Mouse (Mus musculus) forebrain, embryonic 10.5 days (tissue): Measurements from ENCODE around the gene Miga2. TPM values are rescaled to one million over a fixed set of nuclear protein-coding genes. Genes with fewer than 3 reads are reported as not detected.

Experiments
- DNase-seq: peaks from one replicate; pipeline ENCODE4 v3.0.0-alpha.2; 2017; ENCODE audit warnings: low spot score; ENCODE audit errors: extremely low spot score
- H3K27ac ChIP-seq: fragments of 300-500 bp; sonication (generic); 2 replicates; pipeline ENCODE4 v1.5.1; 2016; ENCODE audit warnings: mild to moderate bottlenecking
- H3K27me3 ChIP-seq: fragments of 300-500 bp; sonication (generic); 2 replicates; pipeline ENCODE4 v1.6.1; 2016; ENCODE audit warnings: mild to moderate bottlenecking; ENCODE audit not compliant: poor library complexity, severe bottlenecking
- H3K36me3 ChIP-seq: fragments of 300-500 bp; sonication (generic); replicated peaks from 2 replicates; pipeline ENCODE4 v1.6.1; 2016; ENCODE audit warnings: mild to moderate bottlenecking, moderate library complexity
- H3K4me1 ChIP-seq: fragments of 300-500 bp; sonication (generic); 2 replicates; pipeline ENCODE4 v1.6.1; 2016
- H3K4me3 ChIP-seq: fragments of 300-500 bp; sonication (generic); 2 replicates; pipeline ENCODE4 v1.5.1; 2016; ENCODE audit warnings: mild to moderate bottlenecking, moderate library complexity
- H3K9me3 ChIP-seq: fragments of 300-500 bp; sonication (generic); 2 replicates; pipeline ENCODE4 v1.6.1; 2016; ENCODE audit warnings: mild to moderate bottlenecking, moderate library complexity
- WGBS: fragments of 180-500 bp; shearing (Covaris S2); methylation state at CpG from one replicate; pipeline ENCODE4 v1.1.7; 2016; 5-methylcytosine and 5-hydroxymethylcytosine counted together
- polyA plus RNA-seq: library from polyadenylated mRNA; unstranded; fragments of >200 nt; fragmentation: Nextera tagmentation; extraction: Ambion mirVana; gene quantifications from 2 replicates; pipeline ENCODE4 v1.2.1, GENCODE M21; 2016

Miga2 gene
- 29.9 and 30.9 TPM in 2 replicates for polyA plus RNA-seq

DNA sequence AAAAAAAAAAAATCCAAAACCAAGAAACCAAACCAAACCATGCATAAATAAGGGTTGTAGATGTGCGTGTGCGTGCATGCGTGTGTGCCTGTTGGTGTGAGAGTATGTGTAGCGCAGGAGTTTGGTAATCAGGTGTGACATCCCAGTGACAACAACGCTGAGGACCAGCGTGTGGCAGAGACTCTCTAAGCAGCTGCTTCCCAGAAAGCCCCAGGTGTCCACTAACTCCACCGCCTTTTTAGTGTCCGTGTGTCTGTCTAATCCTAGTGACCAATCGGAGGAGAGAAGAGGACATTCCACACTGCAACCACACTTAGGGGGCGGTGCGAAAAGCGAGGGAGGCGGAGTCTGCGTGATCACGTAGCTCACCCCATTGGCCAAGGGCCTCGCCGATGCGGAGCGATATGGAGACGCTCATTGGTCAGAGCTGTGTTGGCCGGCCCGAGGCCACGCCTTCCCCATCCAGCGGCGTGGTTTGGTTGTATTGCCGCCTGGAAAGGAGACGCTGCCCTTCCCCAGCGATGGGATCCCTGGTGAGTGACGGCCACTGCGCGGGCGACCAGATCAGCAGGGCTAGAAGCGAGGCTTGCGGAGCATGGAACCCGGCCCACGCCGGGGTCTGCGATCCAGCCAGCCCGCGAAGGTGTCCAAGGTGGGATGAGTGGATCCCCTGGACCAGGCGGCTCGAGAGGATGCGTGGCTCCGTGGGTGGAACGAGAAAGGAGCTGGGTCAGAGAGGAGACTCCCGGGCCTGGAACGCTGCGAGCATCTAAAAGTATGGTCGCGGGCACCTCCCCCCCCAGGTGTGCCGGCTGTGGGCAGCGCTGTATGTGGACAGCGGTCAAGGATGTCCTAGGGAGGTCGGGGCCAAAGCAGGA is at the start of gene Miga2:
TSS of gene Miga2 (plus strand) at position 461 of the 878 bp plus-strand sequence.
- Histone ChIP-seq H3K27ac (peak within 1 kb of the TSS; percentile 87), H3K36me3 (peaks cover 30% of the 10 kb centered on the region), H3K4me1 (peaks cover 18% of the 10 kb centered on the region), H3K27me3 (no peaks in the 10 kb centered on the region; the same call in 1 of the 2 replicates), H3K9me3 (no peaks in the 10 kb centered on the region), H3K4me3 (peak within 1 kb of the TSS; percentile 85)
- WGBS = under 1% methylated on average over 54 of the region's 54 CpGs
- peak; percentile 98 for DNase-seq

DNA sequence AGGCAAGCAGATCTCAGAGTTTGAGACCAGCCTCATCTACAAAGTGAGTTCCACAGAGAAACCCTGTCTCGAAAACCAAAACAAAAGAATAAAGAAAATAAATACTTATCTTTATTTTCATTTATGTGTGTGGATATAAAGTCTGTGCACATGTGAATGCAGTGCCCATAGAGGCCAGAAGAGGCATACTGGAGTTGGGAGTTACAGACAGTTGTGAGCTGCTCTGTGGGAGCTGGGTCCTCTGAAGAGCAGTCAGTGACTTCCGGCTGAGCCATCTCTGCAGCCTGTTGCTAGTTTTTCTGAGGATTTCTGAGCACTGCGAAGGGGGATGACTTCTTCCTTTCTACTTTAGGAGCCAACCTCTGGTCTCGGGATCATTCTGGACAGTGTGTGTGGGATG is 47.9 kb upstream of the Miga2 start:
- Histone ChIP-seq H3K9me3 (no peaks in the 10 kb centered on the region), H3K27ac (no peak overlapping the region), H3K4me1 (no peaks in the 10 kb centered on the region), H3K27me3 (no peaks in the 10 kb centered on the region), H3K36me3 (peaks cover 98% of the 10 kb centered on the region), H3K4me3 (no peak overlapping the region)
- no peak for DNase-seq
- 95% methylated on average over 4 of the region's 4 CpGs for WGBS

DNA sequence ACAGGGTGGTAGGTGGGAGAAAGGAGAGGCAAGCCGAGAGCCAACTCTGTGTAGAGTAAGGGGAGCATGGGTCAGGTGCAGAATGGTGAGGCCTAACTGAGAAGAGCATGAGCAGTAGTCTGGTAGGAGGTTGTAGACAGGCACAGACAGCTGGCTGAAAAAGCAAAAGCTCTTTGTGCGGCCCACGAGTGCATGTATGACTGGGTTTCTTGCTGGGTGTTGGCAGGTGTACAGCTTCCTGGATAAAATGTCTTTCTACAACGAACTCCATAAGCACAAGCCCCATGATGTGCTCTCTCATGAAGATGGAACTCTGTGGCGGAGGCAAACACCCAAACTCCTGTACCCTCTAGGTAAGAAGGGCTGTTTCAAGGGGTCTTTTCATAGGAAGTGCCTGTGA is 47.1 kb upstream of the Miga2 start:
- H3K27me3 ChIP-seq = no peaks in the 10 kb centered on the region
- H3K4me1 ChIP-seq = no peaks in the 10 kb centered on the region
- no peak overlapping the region for H3K4me3 ChIP-seq
- WGBS = 96% methylated on average over 5 of the region's 5 CpGs
- peaks cover 100% of the 10 kb centered on the region for H3K36me3 ChIP-seq
- no peak for DNase-seq
- no peaks in the 10 kb centered on the region for H3K9me3 ChIP-seq
- no peak overlapping the region for H3K27ac ChIP-seq

DNA sequence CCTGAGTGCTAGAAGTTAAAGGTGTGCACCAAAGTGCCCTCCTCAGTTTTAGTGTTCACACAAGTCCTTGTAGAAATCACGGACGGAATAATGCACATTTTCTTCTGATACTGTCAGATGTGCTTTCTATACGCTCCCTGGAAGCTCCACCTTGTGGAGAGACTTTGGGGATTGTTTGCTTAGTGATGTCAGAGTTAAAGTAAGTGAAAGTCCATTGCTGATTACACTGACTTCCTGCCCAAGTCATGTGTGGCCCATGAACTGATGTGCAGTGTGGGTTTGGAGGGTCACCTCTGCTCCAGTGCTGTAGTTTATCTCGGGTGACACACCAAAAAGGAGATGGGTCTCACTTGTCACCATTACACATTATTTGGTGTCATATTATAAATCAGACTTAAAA is 44.8 kb upstream of the Miga2 start:
- no peaks in the 10 kb centered on the region for H3K4me1 ChIP-seq
- H3K27me3 ChIP-seq = no peaks in the 10 kb centered on the region
- DNase-seq = no peak
- peaks cover 100% of the 10 kb centered on the region for H3K36me3 ChIP-seq
- H3K27ac ChIP-seq = no peak overlapping the region
- no peaks in the 10 kb centered on the region for H3K9me3 ChIP-seq
- WGBS = 92% methylated on average over 4 of the region's 4 CpGs
- H3K4me3 ChIP-seq = no peak overlapping the region

DNA sequence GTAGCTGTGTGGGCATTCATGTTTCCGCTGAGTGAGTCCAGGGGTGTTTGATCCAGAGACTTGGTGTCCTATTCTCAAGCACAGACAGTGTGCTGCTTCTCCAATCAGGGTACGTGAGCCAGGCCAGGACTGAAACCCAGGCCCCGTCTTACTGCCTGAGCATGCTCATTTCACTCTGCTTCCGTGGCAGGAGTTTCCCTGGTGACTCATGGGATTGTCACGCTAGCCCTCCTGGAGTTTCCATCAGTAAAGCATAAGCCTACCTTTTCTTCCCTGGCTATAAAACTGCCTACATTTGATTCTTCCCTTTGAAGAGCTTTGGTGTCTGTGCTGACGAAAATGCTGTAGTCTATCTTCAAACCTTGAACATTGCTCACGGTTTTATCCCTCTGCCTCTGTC is 40.9 kb upstream of the Miga2 start:
- 93% methylated on average over 7 of the region's 7 CpGs for WGBS
- Histone ChIP-seq H3K36me3 (peaks cover 100% of the 10 kb centered on the region), H3K4me1 (no peaks in the 10 kb centered on the region)

DNA sequence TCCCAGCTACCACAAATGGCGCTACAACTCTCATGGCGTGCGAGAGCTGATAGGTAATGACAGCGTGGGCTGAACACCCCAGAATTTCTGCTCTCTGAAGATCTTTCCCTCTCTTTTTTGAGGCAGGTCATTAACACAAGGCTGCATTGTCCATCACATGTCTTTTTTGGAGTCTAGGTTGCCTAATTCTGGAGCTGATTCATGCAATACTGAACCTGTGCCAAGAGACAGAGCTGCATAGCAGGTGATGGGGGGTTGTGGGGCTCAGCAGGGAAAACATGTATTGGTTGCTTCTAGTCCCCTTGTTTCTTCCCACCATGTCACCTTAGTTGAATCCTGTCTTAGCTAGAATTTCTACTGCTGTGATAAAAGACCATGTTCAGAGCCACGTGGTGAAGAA is 38.7 kb upstream of the Miga2 start:
- no peak for DNase-seq
- 98% methylated on average over 5 of the region's 5 CpGs for WGBS
- H3K4me1 ChIP-seq = no peaks in the 10 kb centered on the region
- peaks cover 100% of the 10 kb centered on the region for H3K36me3 ChIP-seq
- no peaks in the 10 kb centered on the region for H3K9me3 ChIP-seq
- H3K27ac ChIP-seq = no peak overlapping the region
- H3K4me3 ChIP-seq = no peak overlapping the region
- no peaks in the 10 kb centered on the region for H3K27me3 ChIP-seq

More for the DNA sequence above, 40.9 kb upstream of the Miga2 start:
- Histone ChIP-seq H3K27me3 (no peaks in the 10 kb centered on the region), H3K9me3 (no peaks in the 10 kb centered on the region), H3K27ac (no peak overlapping the region), H3K4me3 (no peak overlapping the region)
- DNase-seq = no peak

DNA sequence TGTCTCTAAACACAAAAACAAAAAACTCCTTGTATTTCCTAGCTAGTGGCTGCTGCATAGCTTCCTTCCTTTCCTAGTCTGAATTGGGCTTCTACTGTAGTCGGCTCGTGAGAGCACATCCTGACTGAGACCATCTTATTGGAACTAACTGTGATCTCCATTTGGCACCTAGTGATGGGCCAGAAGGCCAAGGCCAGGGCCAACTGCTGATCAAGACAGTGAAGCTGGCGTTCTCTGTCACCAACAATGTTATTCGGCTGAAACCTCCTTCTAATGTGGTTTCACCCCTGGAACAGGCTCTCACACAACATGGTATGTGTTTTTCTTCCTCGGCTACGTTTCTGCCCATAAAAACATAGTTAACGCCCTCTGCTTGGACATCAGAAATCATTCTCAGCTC is 36.8 kb upstream of the Miga2 start:
- no peak for DNase-seq
- Histone ChIP-seq H3K4me1 (no peaks in the 10 kb centered on the region), H3K27ac (no peak overlapping the region), H3K27me3 (no peaks in the 10 kb centered on the region), H3K36me3 (peaks cover 100% of the 10 kb centered on the region), H3K4me3 (no peak overlapping the region), H3K9me3 (no peaks in the 10 kb centered on the region)
- 93% methylated on average over 7 of the region's 7 CpGs for WGBS

DNA sequence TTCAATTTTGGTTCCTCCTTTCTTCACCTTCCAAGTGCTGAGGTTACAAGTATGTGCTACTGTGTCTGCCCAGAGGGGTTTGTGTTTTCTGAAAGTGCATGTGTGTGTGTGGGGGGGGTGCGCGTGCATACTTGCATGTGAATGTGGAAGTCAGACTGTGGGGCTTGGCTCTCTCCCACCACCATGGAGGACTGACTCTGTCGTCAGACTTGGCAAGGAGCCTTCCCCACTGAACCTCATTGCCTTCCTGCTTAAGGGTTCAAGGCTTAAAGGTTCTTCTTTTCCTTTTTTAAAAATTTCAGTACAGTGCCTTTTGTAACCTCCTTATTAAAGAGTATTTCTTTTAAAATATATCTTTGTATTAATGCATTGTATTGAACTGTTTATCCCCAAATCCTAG is 35.2 kb upstream of the Miga2 start:
- DNase-seq = no peak
- Histone ChIP-seq H3K36me3 (peaks cover 100% of the 10 kb centered on the region), H3K27ac (no peak overlapping the region), H3K9me3 (no peaks in the 10 kb centered on the region), H3K4me1 (no peaks in the 10 kb centered on the region), H3K4me3 (no peak overlapping the region), H3K27me3 (no peaks in the 10 kb centered on the region)
- 98% methylated on average over 3 of the region's 3 CpGs for WGBS

DNA sequence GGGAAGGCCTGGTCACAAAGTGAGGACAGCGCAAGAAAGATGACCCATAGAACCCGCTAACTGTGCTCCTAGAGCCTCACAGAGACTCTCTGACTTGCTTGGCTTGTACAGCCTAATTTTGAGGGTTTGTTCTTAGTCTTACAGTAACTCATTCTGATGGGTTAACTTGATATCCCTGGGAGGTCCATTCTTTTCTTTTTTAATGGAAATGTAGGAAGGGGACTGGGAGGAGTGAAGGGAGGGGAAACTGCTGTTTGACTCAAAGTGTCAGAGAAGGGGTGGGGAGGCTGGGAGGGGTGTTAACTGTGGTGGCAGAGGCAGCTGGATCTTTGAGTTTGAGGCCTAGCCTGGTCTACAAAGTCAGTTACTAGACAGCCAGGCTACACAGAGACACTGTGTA is 28.7 kb upstream of the Miga2 start:
- no peaks in the 10 kb centered on the region for H3K9me3 ChIP-seq
- H3K4me1 ChIP-seq = no peaks in the 10 kb centered on the region
- no peaks in the 10 kb centered on the region for H3K27me3 ChIP-seq
- H3K36me3 ChIP-seq = peaks cover 100% of the 10 kb centered on the region
- WGBS = 95% methylated on average over 2 of the region's 2 CpGs
- no peak overlapping the region for H3K27ac ChIP-seq
- H3K4me3 ChIP-seq = no peak overlapping the region
- no peak for DNase-seq

DNA sequence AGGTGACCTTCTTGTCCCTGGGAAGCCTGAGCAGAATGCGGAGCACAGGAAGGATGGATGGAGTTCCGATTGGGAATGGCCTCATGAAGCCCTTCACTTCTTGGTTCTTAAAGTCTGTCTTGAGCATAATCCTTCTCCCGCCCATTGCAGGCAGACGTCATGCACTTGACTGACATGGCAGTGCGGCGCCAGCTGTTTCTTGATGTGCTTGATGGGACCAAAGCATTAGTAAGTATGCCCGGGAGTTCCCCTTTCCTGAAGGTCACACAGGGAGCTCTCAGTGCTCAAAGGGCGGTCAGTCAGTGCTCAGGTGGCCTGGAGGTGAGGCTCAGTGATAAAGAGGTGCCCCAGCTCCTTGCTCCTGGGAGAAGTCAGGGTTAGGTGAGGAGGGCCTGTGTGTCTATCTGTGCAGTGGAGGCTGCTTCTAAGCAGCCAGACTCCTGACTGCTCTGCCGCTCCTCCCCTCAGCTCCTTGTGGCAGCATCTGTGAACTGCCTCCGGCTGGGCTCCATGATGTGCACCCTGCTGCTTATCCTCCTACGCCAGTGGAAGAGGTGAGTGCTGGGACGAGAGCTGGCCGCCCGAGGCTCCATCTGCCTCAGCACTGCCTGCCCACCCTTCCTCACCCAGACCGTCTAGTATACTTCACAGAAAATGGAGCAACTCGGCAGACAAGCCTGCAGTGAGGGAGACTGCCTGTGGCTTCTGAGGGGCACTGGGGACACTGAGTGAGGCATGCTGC is 27.7 kb upstream of the Miga2 start:
- H3K4me3 ChIP-seq = no peak overlapping the region
- peaks cover 100% of the 10 kb centered on the region for H3K36me3 ChIP-seq
- H3K9me3 ChIP-seq = no peaks in the 10 kb centered on the region
- 85% methylated on average over 16 of the region's 16 CpGs for WGBS
- no peaks in the 10 kb centered on the region for H3K27me3 ChIP-seq
- H3K27ac ChIP-seq = no peak overlapping the region
- no peak for DNase-seq
- H3K4me1 ChIP-seq = no peaks in the 10 kb centered on the region

DNA sequence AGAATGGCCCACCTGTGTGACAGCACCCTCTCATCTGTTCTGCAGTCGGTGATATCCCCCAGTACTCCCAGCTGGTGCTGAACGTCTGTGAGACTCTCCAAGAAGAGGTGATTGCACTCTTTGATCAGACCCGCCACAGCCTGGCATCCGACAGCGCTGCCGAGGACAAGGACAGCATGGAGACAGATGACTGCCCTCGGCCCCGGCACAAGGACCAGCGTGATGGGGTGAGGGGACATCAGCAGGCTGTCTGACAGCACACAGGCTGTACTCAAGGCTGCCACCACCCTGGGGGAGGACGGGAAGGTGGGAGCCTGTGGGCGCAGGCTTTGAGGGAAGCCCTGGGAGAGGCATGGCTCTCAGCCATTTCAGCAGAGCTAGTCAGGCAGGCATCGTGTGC is 26.9 kb upstream of the Miga2 start:
- no peaks in the 10 kb centered on the region for H3K4me1 ChIP-seq
- H3K27ac ChIP-seq = no peak overlapping the region
- H3K4me3 ChIP-seq = no peak overlapping the region
- H3K27me3 ChIP-seq = no peaks in the 10 kb centered on the region
- DNase-seq = no peak
- WGBS = 94% methylated on average over 12 of the region's 12 CpGs
- H3K36me3 ChIP-seq = peaks cover 100% of the 10 kb centered on the region
- no peaks in the 10 kb centered on the region for H3K9me3 ChIP-seq

DNA sequence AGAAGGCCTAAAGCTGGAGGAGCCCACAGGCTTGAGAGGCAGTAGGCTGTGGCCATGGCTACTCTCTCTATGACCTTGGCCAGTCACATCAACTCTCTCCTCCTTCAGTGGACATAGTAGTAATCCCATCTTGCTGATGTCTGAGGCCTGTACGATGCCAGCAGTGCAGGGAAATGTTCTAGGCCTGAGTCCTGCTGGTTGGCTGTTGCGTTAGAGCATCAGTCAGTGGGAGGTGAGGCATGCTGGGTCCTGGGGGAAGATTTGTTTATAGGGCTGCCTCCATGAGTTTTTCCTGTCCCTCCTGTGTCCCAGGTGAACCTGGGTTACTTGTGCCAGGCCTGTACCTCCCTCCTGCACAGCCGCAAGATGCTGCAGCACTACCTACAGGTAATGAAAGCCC is 22.0 kb upstream of the Miga2 start:
- H3K4me1 ChIP-seq = no peaks in the 10 kb centered on the region
- H3K9me3 ChIP-seq = no peaks in the 10 kb centered on the region
- WGBS = 96% methylated on average over 3 of the region's 3 CpGs
- no peak overlapping the region for H3K27ac ChIP-seq
- no peaks in the 10 kb centered on the region for H3K27me3 ChIP-seq
- H3K36me3 ChIP-seq = peaks cover 100% of the 10 kb centered on the region
- DNase-seq = no peak
- no peak overlapping the region for H3K4me3 ChIP-seq

DNA sequence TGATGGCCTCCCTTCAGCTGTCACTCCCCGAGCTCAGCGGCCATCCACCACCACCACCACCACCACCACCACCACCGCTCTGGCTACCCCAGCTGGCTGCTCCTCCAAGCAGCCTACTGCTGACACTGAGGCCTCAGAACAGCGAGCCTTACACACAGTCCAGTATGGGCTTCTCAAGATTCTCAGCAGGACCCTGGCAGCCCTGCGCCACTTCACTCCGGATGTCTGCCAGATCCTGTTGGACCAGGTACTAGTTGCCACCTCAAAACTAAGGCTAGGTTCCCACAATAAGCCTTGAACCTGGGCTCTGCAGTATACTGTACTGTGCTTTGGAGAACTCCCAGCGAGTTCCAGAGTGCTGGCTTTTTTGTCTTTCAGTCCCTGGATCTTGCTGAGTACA is 21.5 kb upstream of the Miga2 start:
- no peak for DNase-seq
- H3K4me3 ChIP-seq = no peak overlapping the region
- no peaks in the 10 kb centered on the region for H3K9me3 ChIP-seq
- no peaks in the 10 kb centered on the region for H3K27me3 ChIP-seq
- 0 out of 2 replicates have a peak, but pooled peaks cover under 1% of the 10 kb centered on the region for H3K4me1 ChIP-seq
- WGBS = 91% methylated on average over 7 of the region's 7 CpGs
- H3K36me3 ChIP-seq = peaks cover 100% of the 10 kb centered on the region
- H3K27ac ChIP-seq = no peak overlapping the region
